Mouse (Mus musculus): ENCODE measurements around the gene Synpo2l. TPM values are rescaled to one million over a fixed set of nuclear protein-coding genes. Genes with fewer than 3 reads are reported as not detected.

Gene Synpo2l
- total RNA-seq, 2 experiments from 2014 or later: 0.12 to 0.22 TPM

DNA sequence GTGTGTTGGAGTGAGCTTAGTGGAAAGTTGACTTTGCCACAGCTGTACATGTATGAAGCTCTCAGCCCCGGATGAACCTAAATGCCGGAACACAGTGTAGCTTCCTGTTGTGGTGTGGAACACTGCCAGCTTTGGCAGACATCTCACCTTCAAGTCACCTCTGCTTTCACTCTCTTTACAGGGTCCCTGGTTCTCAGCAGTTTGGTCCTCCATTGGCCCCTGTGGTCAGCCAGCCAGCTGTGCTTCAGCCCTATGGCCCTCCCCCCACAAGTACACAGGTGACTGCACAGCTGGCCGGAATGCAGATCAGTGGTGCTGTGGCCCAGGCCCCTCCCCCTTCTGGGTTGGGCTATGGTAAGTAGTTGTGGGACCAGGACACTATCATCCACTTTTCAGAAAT, 14.3 kb upstream of the Synpo2l start:
- DNase-seq (ENCODE audit: extremely low spot score in 1 of 2, low spot score in 1 of 2): no peak

GRCm38 (mm10) chr14:20681742-20682141, 13.6 kb upstream of the Synpo2l start:
- no peak for DNase-seq (ENCODE audit: extremely low spot score in 1 of 2, low spot score in 1 of 2)

- DNase-seq (ENCODE audit: extremely low spot score in 1 of 2, low spot score in 1 of 2): no peak
Observed at GRCm38 (mm10) chr14:20677906-20678305, 9.8 kb upstream of the Synpo2l start.

GRCm38 (mm10) chr14:20674064-20674833, 6.1 kb upstream of the Synpo2l start, which contains the start of gene Sec24c:
Gene Sec24c, plus strand, starts transcription at chr14:20674308.
- DNase-seq (ENCODE audit: extremely low spot score in 1 of 2, low spot score in 1 of 2): peak; percentile 89 to 99

DNA sequence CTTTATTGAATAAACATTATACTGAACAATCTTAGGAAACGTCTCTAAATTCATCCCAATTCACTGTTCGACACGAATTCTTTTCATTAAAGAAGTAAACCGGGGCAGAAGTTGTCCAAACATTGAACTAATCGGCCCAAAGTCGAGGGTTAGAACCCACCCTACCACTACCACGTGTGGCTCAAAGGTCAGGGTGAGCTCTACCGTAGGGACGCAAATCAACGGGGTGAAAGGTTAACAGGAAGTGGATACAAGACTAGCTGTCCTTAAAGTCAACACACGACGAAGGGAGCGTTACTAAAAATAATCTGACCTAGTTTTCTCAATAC, 5.5 kb upstream of the Synpo2l start:
- no peak for DNase-seq (ENCODE audit: extremely low spot score in 1 of 2, low spot score in 1 of 2)

DNA sequence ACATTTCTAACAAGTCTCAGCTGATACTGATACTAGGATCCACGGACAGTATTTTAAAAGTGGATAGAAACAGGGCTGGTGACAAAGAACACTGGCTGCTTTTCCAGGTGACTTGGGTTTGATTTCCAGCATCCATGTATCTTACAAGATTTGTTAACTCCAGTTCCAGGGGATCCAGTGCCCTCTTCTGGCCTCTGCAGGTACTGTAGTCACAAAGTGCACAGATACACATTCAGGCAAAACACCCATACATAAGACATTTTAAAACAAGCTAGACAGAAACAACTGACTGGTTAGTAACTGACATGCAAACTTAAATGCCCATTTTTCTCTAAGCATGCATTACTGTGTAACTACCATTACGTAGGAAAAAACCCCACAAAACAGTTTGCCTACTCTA, 4.8 kb upstream of the Synpo2l start:
- DNase-seq (ENCODE audit: extremely low spot score in 1 of 2, low spot score in 1 of 2): no peak

DNA sequence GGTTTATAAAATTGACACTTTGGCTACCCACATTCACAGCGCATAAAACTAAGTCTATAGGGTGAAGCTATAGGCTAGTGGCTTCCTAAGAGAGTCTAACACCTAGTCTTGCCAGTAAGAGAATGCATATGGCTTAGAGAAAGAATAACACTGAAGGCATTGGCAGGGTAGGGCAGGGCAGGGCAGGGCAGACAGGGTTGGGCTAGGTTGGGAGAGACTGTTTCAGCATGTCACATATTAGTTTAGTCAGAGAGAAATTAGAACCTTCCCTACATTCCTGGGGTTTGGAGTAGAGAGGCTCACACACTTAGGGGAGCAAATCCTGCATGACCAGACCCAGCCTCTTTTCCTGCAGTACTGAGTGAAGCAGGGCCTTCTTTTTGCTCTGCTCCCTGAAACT, 685 bp downstream of the Synpo2l start:
- no peak for DNase-seq (ENCODE audit: extremely low spot score in 1 of 2, low spot score in 1 of 2)

- DNase-seq (ENCODE audit: extremely low spot score in 1 of 2, low spot score in 1 of 2): no peak
Observed at GRCm38 (mm10) chr14:20664436-20664835, 3.7 kb downstream of the Synpo2l start.

GRCm38 (mm10) chr14:20663601-20664000, 4.6 kb downstream of the Synpo2l start:
- no peak for DNase-seq (ENCODE audit: extremely low spot score in 1 of 2, low spot score in 1 of 2)

DNA sequence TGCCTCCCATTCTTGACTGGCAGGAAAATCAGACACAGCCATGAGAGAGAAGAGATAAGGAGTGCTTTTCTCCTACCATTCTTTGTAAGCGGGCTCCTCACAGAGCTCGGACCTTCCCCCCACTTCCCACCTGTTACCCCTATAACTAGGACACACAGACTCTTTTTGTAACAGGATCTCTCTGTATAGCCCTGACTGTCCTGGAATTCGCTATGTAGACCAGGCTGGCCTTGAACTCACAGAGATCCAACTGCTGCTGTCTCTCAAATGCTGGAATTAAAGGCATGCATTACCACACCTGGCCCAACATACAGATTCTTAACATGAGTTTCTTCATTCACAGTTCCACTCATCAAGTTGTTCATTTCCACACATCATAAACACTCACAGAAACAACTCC, 5.4 kb downstream of the Synpo2l start:
- no peak for DNase-seq (ENCODE audit: extremely low spot score in 1 of 2, low spot score in 1 of 2)

GRCm38 (mm10) chr14:20661661-20662331, 6.4 kb downstream of the Synpo2l start:
- peak; percentile 17 to 29 for DNase-seq (ENCODE audit: extremely low spot score in 1 of 2, low spot score in 1 of 2)

GRCm38 (mm10) chr14:20660827-20661660, 7.1 kb downstream of the Synpo2l start:
- DNase-seq (ENCODE audit: extremely low spot score in 1 of 2, low spot score in 1 of 2): peak; percentile 84 to 89

DNA sequence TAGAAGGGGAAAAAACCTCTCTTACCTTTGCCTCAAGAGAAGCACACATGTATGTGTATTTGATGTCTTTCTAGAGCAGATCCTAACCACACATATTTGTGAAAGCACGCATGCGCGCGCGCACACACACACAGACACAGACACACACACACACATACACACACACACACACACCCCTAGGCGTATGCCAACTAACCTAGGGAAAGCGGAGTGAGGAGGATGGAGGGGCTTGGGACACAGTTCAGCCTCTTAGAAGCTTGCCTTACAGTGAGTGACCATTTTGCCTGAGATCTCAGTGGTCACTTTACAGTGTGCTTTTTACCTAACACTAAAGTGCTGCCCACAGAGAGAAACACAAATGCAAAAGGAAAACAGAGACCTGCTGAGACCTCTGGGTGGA, 8.5 kb downstream of the Synpo2l start:
- DNase-seq (ENCODE audit: extremely low spot score in 1 of 2, low spot score in 1 of 2): no peak

- DNase-seq (ENCODE audit: extremely low spot score in 1 of 2, low spot score in 1 of 2): no peak
Observed at GRCm38 (mm10) chr14:20658902-20659301, 9.3 kb downstream of the Synpo2l start.

DNA sequence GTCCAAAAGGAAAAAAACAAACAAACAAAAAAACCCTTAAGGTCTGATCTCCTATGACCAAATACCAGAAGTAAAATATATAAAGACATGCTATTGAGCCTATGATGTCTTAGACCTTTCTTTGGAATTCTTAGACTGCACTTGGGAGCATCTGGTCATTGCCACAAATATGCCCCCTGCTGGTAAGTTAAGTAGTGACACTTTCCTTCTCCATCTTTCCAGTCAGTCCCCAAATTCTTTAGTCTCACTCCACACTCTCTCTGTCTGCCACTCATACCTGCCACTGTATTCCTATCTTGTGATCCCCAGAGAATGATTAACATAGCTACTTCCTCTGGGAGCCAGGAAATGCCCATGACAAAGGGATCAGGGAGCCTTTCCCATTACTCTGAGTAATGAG, 9.8 kb downstream of the Synpo2l start:
- DNase-seq (ENCODE audit: extremely low spot score in 1 of 2, low spot score in 1 of 2): peak in 1 of 2 experiments; percentile 28

DNA sequence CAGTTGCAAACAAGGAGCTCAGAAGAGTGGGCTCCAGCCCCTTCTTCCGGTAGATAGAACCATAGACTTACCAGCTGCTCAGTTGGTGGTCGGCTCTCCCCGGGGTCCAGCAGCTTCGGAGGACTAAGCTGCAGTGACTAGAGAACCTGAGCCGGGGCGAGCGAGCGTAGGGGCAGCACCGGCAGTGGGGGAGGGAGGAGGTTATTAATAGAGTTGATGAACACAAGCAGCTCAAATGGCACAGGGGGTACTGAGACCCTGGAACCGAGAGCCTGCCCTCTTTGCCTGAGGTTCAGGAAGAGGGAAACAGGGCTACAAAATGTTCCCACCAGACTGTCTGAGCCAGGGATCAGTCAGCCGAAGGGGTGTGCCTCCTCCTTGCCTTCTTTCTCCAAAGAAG, 11.8 kb downstream of the Synpo2l start, which contains the start of gene Myoz1:
Gene Myoz1 (minus strand): TSS at position 180 of the 400 bp plus-strand sequence.
- no peak for DNase-seq (ENCODE audit: extremely low spot score in 1 of 2, low spot score in 1 of 2)

- no peak for DNase-seq (ENCODE audit: extremely low spot score in 1 of 2, low spot score in 1 of 2)
Observed at GRCm38 (mm10) chr14:20655731-20656130, 12.4 kb downstream of the Synpo2l start.

- no peak for DNase-seq (ENCODE audit: extremely low spot score in 1 of 2, low spot score in 1 of 2)
Observed at GRCm38 (mm10) chr14:20654690-20655421, 13.3 kb downstream of the Synpo2l start.

GRCm38 (mm10) chr14:20651722-20652256, 16.4 kb downstream of the Synpo2l start:
- no peak for DNase-seq (ENCODE audit: extremely low spot score in 1 of 2, low spot score in 1 of 2)

GRCm38 (mm10) chr14:20651000-20651399, 17.2 kb downstream of the Synpo2l start:
- DNase-seq (ENCODE audit: extremely low spot score in 1 of 2, low spot score in 1 of 2): no peak

All from layer of hippocampus, postnatal 25 days (tissue).